Mouse (Mus musculus): ENCODE measurements around the gene Vgll2.

DNA sequence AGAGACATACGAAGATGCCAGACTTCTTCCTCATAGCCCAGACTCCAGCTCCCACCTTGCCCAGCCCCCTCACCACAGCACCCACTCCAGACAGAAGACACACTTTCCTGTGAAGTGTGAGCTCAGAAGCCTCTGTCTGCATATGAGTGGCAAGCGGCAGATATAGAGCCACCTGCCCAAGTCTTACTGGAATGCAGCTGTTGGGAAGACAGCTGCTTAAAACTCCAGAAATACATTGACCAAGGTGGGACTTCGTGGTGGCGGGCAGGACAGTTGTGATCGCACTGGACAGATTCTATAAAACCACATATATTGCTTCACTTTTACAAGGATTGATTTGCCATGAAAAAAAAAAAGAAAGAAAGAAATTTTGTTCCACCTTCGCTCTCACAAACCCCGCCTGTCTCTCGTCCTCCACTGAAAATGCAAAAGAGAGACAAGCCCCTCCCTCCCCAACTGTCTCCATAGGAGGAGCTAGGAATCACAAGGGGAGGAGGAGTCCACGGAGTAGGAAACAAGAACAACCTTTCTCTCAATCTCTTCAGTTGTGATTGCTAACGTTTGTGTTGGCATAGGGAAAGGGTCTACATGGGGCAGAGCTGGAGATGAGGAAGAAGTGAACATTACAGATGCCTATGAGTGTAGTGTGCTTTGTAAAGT, 7.2 kb downstream of the Vgll2 start:
- no peak for TF ChIP-seq CTCF (IDR thresholded peaks at IDR 0.05; ENCODE audit: low read depth)
- no peak for TF ChIP-seq EP300 (IDR thresholded peaks at IDR 0.05; ENCODE audit: low read depth)

All from liver, embryonic 14.5 days (tissue).